Mouse (Mus musculus) MEL (cell line): ENCODE results near the gene Lbh. TPM values are rescaled to one million over a fixed set of nuclear protein-coding genes. Genes with fewer than 3 reads are reported as not detected.

ENCODE experiments used
- DNase-seq: peaks from one replicate; pipeline ENCODE4 v3.0.0; 2011; ENCODE audit warnings: low read depth, low spot score
- H3K27ac ChIP-seq: 2 replicates; pipeline ENCODE4 v1.5.1; 2012; ENCODE audit warnings: low read depth, mild to moderate bottlenecking, control low read depth, low read length, moderate library complexity; ENCODE audit not compliant: control insufficient read depth
- H3K27me3 ChIP-seq, 2 experiments: fragments of 150-350 bp in 1 of 2; sonication (generic) in 1 of 2; 2 replicates each; pipeline ENCODE4 v1.6.1; 2012; ENCODE audit warnings: low read length in 2 of 2, mild to moderate bottlenecking in 2 of 2, improper control_type of control experiment in 1 of 2, moderate library complexity in 1 of 2; ENCODE audit not compliant: insufficient read depth in 2 of 2, control insufficient read depth in 1 of 2
- H3K36me3 ChIP-seq, 2 experiments: 2 replicates each; pipeline ENCODE4 v1.6.1; 2012 to 2014; ENCODE audit warnings: low read length in 2 of 2, improper control_type of control experiment in 1 of 2, inconsistent platforms in 1 of 2, mild to moderate bottlenecking in 1 of 2; ENCODE audit not compliant: insufficient read depth in 2 of 2, control insufficient read depth in 1 of 2
- H3K4me1 ChIP-seq, 2 experiments: fragments of 150-350 bp in 1 of 2; sonication (generic) in 1 of 2; 2 replicates each; pipeline ENCODE4 v1.6.1; 2012; ENCODE audit warnings: low read length in 2 of 2, improper control_type of control experiment in 1 of 2, mild to moderate bottlenecking in 1 of 2; ENCODE audit not compliant: insufficient read depth in 2 of 2, control insufficient read depth in 1 of 2
- H3K4me3 ChIP-seq, 2 experiments: fragments of 150-350 bp in 1 of 2; sonication (generic) in 1 of 2; 2 replicates each; pipeline ENCODE4 v1.5.1; 2012; ENCODE audit warnings: low read depth in 2 of 2, low read length in 2 of 2, mild to moderate bottlenecking in 2 of 2, moderate library complexity in 2 of 2, control low read depth in 1 of 2, improper control_type of control experiment in 1 of 2; ENCODE audit not compliant: control insufficient read depth in 1 of 2, insufficient read depth in 1 of 2
- H3K79me2 ChIP-seq: 2 replicates; pipeline ENCODE4 v1.6.1; 2012; ENCODE audit warnings: mild to moderate bottlenecking, low read length, moderate library complexity; ENCODE audit not compliant: control insufficient read depth, poor library complexity, insufficient read depth
- H3K9ac ChIP-seq: 2 replicates; pipeline ENCODE4 v1.6.1; 2012; ENCODE audit warnings: low read depth, mild to moderate bottlenecking, control low read depth, low read length, moderate library complexity; ENCODE audit not compliant: control insufficient read depth, poor library complexity, severe bottlenecking
- H3K9me3 ChIP-seq: fragments of 150-350 bp; sonication (generic); replicated peaks from 2 replicates; pipeline ENCODE4 v1.6.1; 2012; ENCODE audit warnings: mild to moderate bottlenecking, low read length, improper control_type of control experiment, moderate library complexity; ENCODE audit not compliant: insufficient read depth
- BHLHE40 ChIP-seq: IDR thresholded peaks from 2 replicates; pipeline ENCODE4 v1.6.1; 2012; ENCODE audit warnings: low read depth, mild to moderate bottlenecking, inconsistent platforms, low read length, improper control_type of control experiment, borderline replicate concordance
- CHD1 ChIP-seq: IDR thresholded peaks from 2 replicates; pipeline ENCODE4 v1.6.1; 2012; ENCODE audit warnings: low read depth, mild to moderate bottlenecking, inconsistent platforms, low read length, improper control_type of control experiment
- CTCF ChIP-seq, 3 experiments: IDR thresholded peaks in 2 of 3; conservative IDR thresholded peaks in 1 of 3; 2 replicates each; pipeline ENCODE4 v1.5.1; 2011 to 2012; ENCODE audit warnings: low read length in 3 of 3, low read depth in 2 of 3, mild to moderate bottlenecking in 2 of 3, improper control_type of control experiment in 1 of 3, inconsistent platforms in 1 of 3, mixed read lengths in 1 of 3, moderate library complexity in 1 of 3; ENCODE audit not compliant: control insufficient read depth in 1 of 3, insufficient read depth in 1 of 3, poor library complexity in 1 of 3, severe bottlenecking in 1 of 3
- E2F4 ChIP-seq: IDR thresholded peaks from 2 replicates; pipeline ENCODE4 v1.6.1; 2011; ENCODE audit warnings: low read depth, low read length, improper control_type of control experiment, borderline replicate concordance
- ELF1 ChIP-seq: IDR thresholded peaks from 2 replicates; pipeline ENCODE4 v1.6.1; 2014; ENCODE audit warnings: low read depth, mild to moderate bottlenecking, inconsistent platforms, low read length, improper control_type of control experiment, moderate library complexity
- EP300 ChIP-seq, 2 experiments: IDR thresholded peaks; 2 replicates each; pipeline ENCODE4 v1.6.1; 2011; ENCODE audit warnings: improper control_type of control experiment in 2 of 2, low read length in 2 of 2, low read depth in 1 of 2, mild to moderate bottlenecking in 1 of 2
- ETS1 ChIP-seq: IDR thresholded peaks from 2 replicates; pipeline ENCODE4 v1.6.1; 2012; ENCODE audit warnings: low read depth, mild to moderate bottlenecking, inconsistent platforms, low read length, improper control_type of control experiment, moderate library complexity
- HCFC1 ChIP-seq: IDR thresholded peaks from 2 replicates; pipeline ENCODE4 v1.6.1; 2012; ENCODE audit warnings: low read depth, mild to moderate bottlenecking, inconsistent platforms, low read length, improper control_type of control experiment, moderate library complexity
- KAT2A ChIP-seq: conservative IDR thresholded peaks from 2 replicates; pipeline ENCODE4 v1.6.1; 2012; ENCODE audit warnings: low read depth, low read length, improper control_type of control experiment, inconsistent platforms
- MAX ChIP-seq: IDR thresholded peaks from 2 replicates; pipeline ENCODE4 v1.6.1; 2011; ENCODE audit warnings: low read length, improper control_type of control experiment
- MAZ ChIP-seq: IDR thresholded peaks from 2 replicates; pipeline ENCODE4 v1.6.1; 2012; ENCODE audit warnings: low read depth, mild to moderate bottlenecking, inconsistent platforms, low read length, improper control_type of control experiment
- MXI1 ChIP-seq: IDR thresholded peaks from 2 replicates; pipeline ENCODE4 v1.6.1; 2011; ENCODE audit warnings: mild to moderate bottlenecking, low read depth, low read length, improper control_type of control experiment
- MYB ChIP-seq: IDR thresholded peaks from 2 replicates; pipeline ENCODE4 v1.6.1; 2011; ENCODE audit warnings: mild to moderate bottlenecking, low read depth, low read length, improper control_type of control experiment
- MYC ChIP-seq: IDR thresholded peaks from 2 replicates; pipeline ENCODE4 v1.6.1; 2011; ENCODE audit warnings: low read depth, mild to moderate bottlenecking, low read length, improper control_type of control experiment, moderate library complexity
- NELFE ChIP-seq: IDR thresholded peaks from 2 replicates; pipeline ENCODE4 v1.6.1; 2011; ENCODE audit warnings: low read depth, low read length, improper control_type of control experiment
- POLR2A ChIP-seq, 2 experiments: IDR thresholded peaks; 2 replicates each; pipeline ENCODE4 v1.6.1; 2011 to 2012; ENCODE audit warnings: low read length in 2 of 2, mild to moderate bottlenecking in 2 of 2, control low read depth in 1 of 2, improper control_type of control experiment in 1 of 2, low read depth in 1 of 2, moderate library complexity in 1 of 2; ENCODE audit not compliant: control insufficient read depth in 1 of 2, insufficient read depth in 1 of 2, poor library complexity in 1 of 2
- RAD21 ChIP-seq: IDR thresholded peaks from 2 replicates; pipeline ENCODE4 v1.6.1; 2011; ENCODE audit warnings: mild to moderate bottlenecking, low read depth, low read length, improper control_type of control experiment
- SMC3 ChIP-seq: IDR thresholded peaks from 2 replicates; pipeline ENCODE4 v1.6.1; 2011; ENCODE audit warnings: low read depth, low read length, improper control_type of control experiment
- TAL1 ChIP-seq: IDR thresholded peaks from 2 replicates; pipeline ENCODE4 v1.6.1; 2012; ENCODE audit warnings: mild to moderate bottlenecking, inconsistent platforms, low read length, moderate library complexity, mixed read lengths
- TBP ChIP-seq: IDR thresholded peaks from 2 replicates; pipeline ENCODE4 v1.8.0; 2011; ENCODE audit warnings: low read depth, low read length, improper control_type of control experiment
- UBTF ChIP-seq: IDR thresholded peaks from 2 replicates; pipeline ENCODE4 v1.6.1; 2012; ENCODE audit warnings: low read depth, mild to moderate bottlenecking, inconsistent platforms, low read length, improper control_type of control experiment, moderate library complexity, borderline replicate concordance; ENCODE audit not compliant: insufficient read depth
- USF1 ChIP-seq: IDR thresholded peaks from 2 replicates; pipeline ENCODE4 v1.6.1; 2014; ENCODE audit warnings: low read depth, mild to moderate bottlenecking, inconsistent platforms, low read length, improper control_type of control experiment, moderate library complexity
- ZC3H11A ChIP-seq: IDR thresholded peaks from 2 replicates; pipeline ENCODE4 v1.6.1; 2012; ENCODE audit warnings: low read depth, mild to moderate bottlenecking, inconsistent platforms, low read length, improper control_type of control experiment
- ZMIZ1 ChIP-seq: IDR thresholded peaks from 2 replicates; pipeline ENCODE4 v1.6.1; 2012; ENCODE audit warnings: low read depth, mild to moderate bottlenecking, inconsistent platforms, low read length, improper control_type of control experiment, moderate library complexity
- polyA plus RNA-seq, 2 experiments: library from polyadenylated mRNA; stranded (reverse) in 1 of 2; unstranded in 1 of 2; fragments of >175 nt in 1 of 2; fragments of >200 nt in 1 of 2; gene quantifications; 2 replicates each; pipeline versions ENCODE4 v1.2.1 to v1.2.4; 2012; ENCODE audit warnings: low replicate concordance in 2 of 2, low read depth in 1 of 2; ENCODE audit not compliant: insufficient read length in 2 of 2, insufficient read depth in 1 of 2, missing spikeins in 1 of 2
- total RNA-seq: library from RNA; depleted of rRNA; stranded (reverse); fragments of 300-350 nt; gene quantifications from 2 replicates; pipeline ENCODE4 v1.2.3, GENCODE M21; 2012

Lbh gene
- total and polyA plus RNA-seq, 3 experiments, result not detected

DNA sequence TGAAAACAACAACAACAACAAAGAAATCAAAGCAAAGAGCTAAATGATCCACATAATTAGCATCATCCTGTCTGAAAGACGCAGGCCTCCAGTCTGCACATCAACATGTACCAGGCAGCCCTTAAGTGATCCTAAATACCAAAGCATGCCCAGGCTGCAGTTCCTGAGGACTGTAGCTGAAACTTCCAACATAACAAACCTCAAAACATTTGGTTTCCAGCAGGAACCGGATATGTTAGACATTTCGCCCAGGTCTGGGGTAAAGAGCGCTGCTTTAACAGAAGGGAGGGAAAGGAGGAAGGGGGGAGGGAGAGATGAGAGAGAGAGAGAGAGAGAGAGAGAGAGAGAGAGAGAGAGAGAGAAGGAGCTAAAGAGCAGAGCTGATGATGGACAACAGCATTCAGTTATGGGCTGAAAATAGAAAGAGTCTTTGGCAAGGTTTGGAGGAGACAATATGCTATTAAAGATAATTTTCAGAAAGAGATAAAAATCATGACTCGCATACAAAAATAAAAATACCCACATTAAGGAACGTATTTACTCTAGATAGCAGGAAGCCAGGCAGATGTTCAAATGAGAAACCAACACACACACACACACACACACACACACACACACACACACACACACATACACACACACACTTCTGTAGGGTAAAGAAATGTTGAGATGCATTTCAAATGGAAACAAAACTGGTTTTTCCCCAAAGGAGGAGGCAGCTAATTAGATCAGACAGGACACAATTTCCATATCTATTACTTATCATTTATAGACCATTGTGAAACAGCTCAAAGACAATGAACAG is 49.5 kb downstream of the Lbh start:
- Histone ChIP-seq H3K36me3 (no peaks in the 10 kb centered on the region), H3K4me1 (no peaks in the 10 kb centered on the region), H3K9me3 (no peaks in the 10 kb centered on the region), H3K27me3 (no peaks in the 10 kb centered on the region), H3K27ac (no peak overlapping the region), H3K9ac (no peak overlapping the region), H3K4me3 (no peak overlapping the region), H3K79me2 (no peaks in the 10 kb centered on the region)
- no peak for DNase-seq
- TF ChIP-seq RAD21, result no peak
- TF ChIP-seq CTCF (IDR thresholded peaks at IDR 0.05 in 2 of 3, conservative IDR thresholded peaks at IDR 0.05 in 1 of 3; ENCODE audit: control insufficient read depth in 1 of 3, insufficient read depth in 1 of 3, low read depth in 2 of 3, low read length in 3 of 3, poor library complexity in 1 of 3, severe bottlenecking in 1 of 3), result no peak
- no peak for TF ChIP-seq UBTF
- no peak for TF ChIP-seq ZC3H11A
- TF ChIP-seq MAX, result no peak
- TF ChIP-seq NELFE, result no peak
- TF ChIP-seq MYC, result no peak
- TF ChIP-seq EP300 (IDR thresholded peaks at IDR 0.05; ENCODE audit: low read depth in 1 of 2, low read length in 2 of 2), result no peak

DNA sequence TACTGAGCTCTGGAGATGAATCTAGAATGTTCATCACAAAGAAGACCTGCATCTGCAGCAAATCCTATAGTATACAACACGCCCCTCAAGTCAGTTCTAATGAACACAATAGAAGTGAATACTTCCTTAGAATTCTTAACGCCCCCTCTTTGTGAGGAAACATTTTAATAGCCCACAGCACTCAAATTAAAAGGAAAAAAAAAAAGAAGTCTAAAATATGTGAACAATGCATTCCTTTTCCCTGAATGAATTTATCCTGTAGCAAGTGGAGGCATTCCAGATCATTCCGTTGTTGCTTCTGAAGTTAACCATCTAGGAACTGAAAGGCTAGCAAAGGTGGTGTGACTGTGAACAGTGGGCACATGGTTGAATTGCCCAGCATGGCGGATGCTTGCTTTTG is 50.6 kb downstream of the Lbh start:
- H3K27ac ChIP-seq, result no peak overlapping the region
- H3K9ac ChIP-seq, result no peak overlapping the region
- no peaks in the 10 kb centered on the region for H3K79me2 ChIP-seq
- H3K4me3 ChIP-seq, result no peak overlapping the region
- DNase-seq, result no peak
- no peaks in the 10 kb centered on the region for H3K9me3 ChIP-seq
- no peaks in the 10 kb centered on the region for H3K36me3 ChIP-seq
- no peaks in the 10 kb centered on the region for H3K4me1 ChIP-seq
- TF ChIP-seq SMC3 (no peak), HCFC1 (no peak), KAT2A (no peak), MXI1 (no peak), ZC3H11A (no peak), MAZ (no peak), TBP (no peak), TAL1 (no peak), NELFE (no peak), CTCF (IDR thresholded peaks at IDR 0.05 in 2 of 3, conservative IDR thresholded peaks at IDR 0.05 in 1 of 3; ENCODE audit: control insufficient read depth in 1 of 3, insufficient read depth in 1 of 3, low read depth in 2 of 3, low read length in 3 of 3, poor library complexity in 1 of 3, severe bottlenecking in 1 of 3) (no peak), BHLHE40 (no peak), ETS1 (no peak), ZMIZ1 (no peak), USF1 (no peak), ELF1 (no peak), E2F4 (no peak), UBTF (no peak), MYB (no peak), POLR2A (IDR thresholded peaks at IDR 0.05; ENCODE audit: control insufficient read depth in 1 of 2, insufficient read depth in 1 of 2, low read depth in 1 of 2, low read length in 2 of 2, poor library complexity in 1 of 2) (no peak), CHD1 (no peak)
- H3K27me3 ChIP-seq, result no peaks in the 10 kb centered on the region
